Mouse (Mus musculus) gastrocnemius, postnatal 4 days (tissue): Measurements from ENCODE around the gene Dhcr24. TPM values are rescaled to one million over a fixed set of nuclear protein-coding genes. Genes with fewer than 3 reads are reported as not detected.

Experiments
- DNase-seq, 2 experiments: peaks; one replicate each; pipeline ENCODE4 v3.0.0; 2021 to 2022; ENCODE audit warnings: low spot score in 2 of 2, mixed read lengths in 2 of 2
- total RNA-seq, 2 experiments: library from RNA; stranded (reverse); gene quantifications; 2 replicates each; pipeline ENCODE4 v1.2.3; 2021

Gene Dhcr24
- total RNA-seq, 2 experiments from 2014 or later, result 36.0 to 45.6 TPM

DNA sequence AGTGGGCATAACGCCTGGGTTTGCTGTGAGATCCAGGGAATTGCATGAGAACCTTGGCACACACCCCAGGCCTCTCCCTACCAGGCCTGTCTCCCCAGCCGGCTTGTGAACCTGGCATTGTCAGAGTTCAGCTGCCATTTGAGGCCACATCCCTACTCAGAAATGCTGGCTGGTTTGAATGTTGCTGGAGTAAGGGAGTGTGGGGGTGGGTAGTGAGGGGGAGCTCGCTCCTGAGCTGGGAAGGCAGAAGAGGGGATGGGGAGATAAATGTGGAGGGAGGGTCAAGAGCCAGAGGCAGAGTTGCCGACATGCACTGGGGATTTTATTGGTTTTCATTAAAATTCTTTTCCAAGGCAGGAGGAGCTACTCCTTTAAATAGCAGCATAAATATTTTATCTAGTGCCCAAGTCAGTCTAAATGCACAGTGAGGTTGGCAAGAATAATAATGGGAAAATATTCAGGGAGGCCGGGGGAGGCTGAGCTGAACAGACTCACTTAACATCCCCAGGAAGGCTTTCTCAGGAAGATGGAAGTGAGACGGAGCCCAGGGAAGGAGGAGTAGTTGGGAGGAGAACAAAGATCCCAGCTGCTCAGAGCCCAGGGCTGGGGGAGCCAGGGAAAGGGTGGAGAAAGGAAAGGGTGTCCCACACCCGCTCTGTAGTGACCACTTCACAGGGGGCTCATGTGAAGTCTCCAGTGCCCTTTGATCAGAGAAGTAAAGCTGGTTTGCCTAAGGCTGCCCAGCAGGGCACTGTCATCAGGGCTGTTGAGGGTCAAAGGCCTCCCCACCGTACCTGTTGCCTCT, 72.6 kb downstream of the Dhcr24 start:
- DNase-seq, result no peak

DNA sequence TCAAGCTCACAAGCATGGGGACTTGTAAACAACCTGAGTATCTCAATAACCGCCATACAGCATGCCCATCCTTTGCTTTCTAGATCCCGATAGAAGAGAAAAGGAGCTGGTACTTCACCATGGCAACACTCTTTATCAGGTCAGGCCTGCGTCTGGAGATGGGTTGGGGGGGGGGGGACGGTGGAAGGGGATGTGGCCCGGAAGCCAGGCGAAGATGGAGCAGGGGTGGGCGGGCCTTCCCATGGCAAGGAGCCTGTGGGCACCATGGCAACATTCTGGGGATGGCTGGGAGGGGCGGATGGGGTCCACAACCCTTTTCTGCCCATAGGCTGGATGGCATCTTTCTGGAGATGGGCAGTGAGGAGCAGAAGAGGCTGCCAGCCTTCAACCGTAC, 73.2 kb downstream of the Dhcr24 start:
- no peak for DNase-seq

Other genes starting within 250 kb of the Dhcr24 start
- gene Usp24, start 244.8 kb upstream of the Dhcr24 start, total RNA-seq, result 10 to 100 TPM; 34.9 to 36.4 TPM
- gene Pcsk9, start 96.7 kb upstream of the Dhcr24 start, total RNA-seq, result under 1 TPM; 0.66 to 0.70 TPM
- under 1 TPM; 0.18 to 0.25 TPM for gene Bsnd, start 68.8 kb upstream of the Dhcr24 start, total RNA-seq
- gene Lexm, start 56.2 kb downstream of the Dhcr24 start, total RNA-seq, result not detected
- under 1 TPM; 0.29 to 0.44 TPM for gene Ttc22, start 61.4 kb downstream of the Dhcr24 start, total RNA-seq
- gene Pars2, start 90.0 kb downstream of the Dhcr24 start, total RNA-seq, result 1 to 10 TPM; 5.2 to 6.4 TPM
- gene Ttc4, start 117.9 kb downstream of the Dhcr24 start, total RNA-seq, result 10 to 100 TPM; 28.8 to 32.3 TPM
- 1 to 10 TPM in 1 of 2 experiments, under 1 TPM in 1; 0.52 to 1.2 TPM for gene Mroh7, start 169.9 kb downstream of the Dhcr24 start, total RNA-seq
- not detected for gene Fam151a, start 172.9 kb downstream of the Dhcr24 start, total RNA-seq
- 10 to 100 TPM; 12.3 to 15.8 TPM for gene Acot11, start 244.0 kb downstream of the Dhcr24 start, total RNA-seq